Mouse (Mus musculus) liver, adult 2 months (tissue): ENCODE results near the gene Utrn. TPM values are rescaled to one million over a fixed set of nuclear protein-coding genes. Genes with fewer than 3 reads are reported as not detected.
A peak's percentile ranks its signal among the peaks of the same experiment; 100 is the strongest.

Source experiments
- DNase-seq: peaks from one replicate; pipeline ENCODE4 v3.0.0-alpha.2; 2011; ENCODE audit warnings: low read depth, low spot score; ENCODE audit errors: extremely low read depth
- H3K27ac ChIP-seq: fragments of 200-500 bp; replicated peaks from 2 replicates; pipeline ENCODE4 v1.5.1; 2012; ENCODE audit warnings: low read depth, mild to moderate bottlenecking, control low read depth, inconsistent platforms, low read length; ENCODE audit not compliant: insufficient read depth
- H3K27me3 ChIP-seq: fragments of 200-500 bp; 2 replicates; pipeline ENCODE4 v1.6.1; 2012; ENCODE audit warnings: mild to moderate bottlenecking, moderate library complexity, low read length, inconsistent platforms; ENCODE audit not compliant: control insufficient read depth, insufficient read depth
- H3K36me3 ChIP-seq: fragments of 200-500 bp; 2 replicates; pipeline ENCODE4 v1.6.1; 2012; ENCODE audit warnings: low read length, inconsistent platforms; ENCODE audit not compliant: control insufficient read depth, insufficient read depth
- H3K4me1 ChIP-seq: fragments of 200-500 bp; 2 replicates; pipeline ENCODE4 v1.6.1; 2011; ENCODE audit warnings: low read length; ENCODE audit not compliant: control insufficient read depth, insufficient read depth
- H3K4me3 ChIP-seq: fragments of 200-500 bp; 2 replicates; pipeline ENCODE4 v1.5.1; 2011; ENCODE audit warnings: low read depth, mild to moderate bottlenecking, control low read depth, low read length, moderate library complexity; ENCODE audit not compliant: insufficient read depth
- H3K79me2 ChIP-seq: fragments of 200-500 bp; 2 replicates; pipeline ENCODE4 v1.6.1; 2012; ENCODE audit warnings: inconsistent platforms, mild to moderate bottlenecking, low read length, moderate library complexity; ENCODE audit not compliant: control insufficient read depth, insufficient read depth
- H3K9ac ChIP-seq: fragments of 200-500 bp; 2 replicates; pipeline ENCODE4 v1.6.1; 2012; ENCODE audit warnings: low read depth, mild to moderate bottlenecking, control low read depth, inconsistent platforms, low read length
- CTCF ChIP-seq: fragments of 200-500 bp; IDR thresholded peaks from 2 replicates; pipeline ENCODE4 v1.5.1; 2011; ENCODE audit warnings: low read depth, low read length, control low read depth
- POLR2A ChIP-seq: fragments of 200-500 bp; IDR thresholded peaks from 2 replicates; pipeline ENCODE4 v1.6.1; 2011; ENCODE audit warnings: low read length, control low read depth; ENCODE audit not compliant: insufficient read depth; ENCODE audit errors: extremely low read depth
- WGBS: fragments of 180-500 bp; shearing (Covaris S2); methylation state at CpG from one replicate; pipeline ENCODE4 v1.1.7; 2018; 5-methylcytosine and 5-hydroxymethylcytosine counted together
- polyA plus RNA-seq: library from polyadenylated mRNA; depleted of rRNA; stranded (reverse); fragments of >200 nt; gene quantifications from 2 replicates; pipeline ENCODE4 v1.2.3, GENCODE M21; 2012
- total RNA-seq: library from RNA; depleted of rRNA; stranded (reverse); fragments of >200 nt; gene quantifications from 2 replicates; pipeline ENCODE4 v1.2.3, GENCODE M21; 2014

Utrn gene
- total and polyA plus RNA-seq, 2 experiments: 5.9 to 25.7 TPM

DNA sequence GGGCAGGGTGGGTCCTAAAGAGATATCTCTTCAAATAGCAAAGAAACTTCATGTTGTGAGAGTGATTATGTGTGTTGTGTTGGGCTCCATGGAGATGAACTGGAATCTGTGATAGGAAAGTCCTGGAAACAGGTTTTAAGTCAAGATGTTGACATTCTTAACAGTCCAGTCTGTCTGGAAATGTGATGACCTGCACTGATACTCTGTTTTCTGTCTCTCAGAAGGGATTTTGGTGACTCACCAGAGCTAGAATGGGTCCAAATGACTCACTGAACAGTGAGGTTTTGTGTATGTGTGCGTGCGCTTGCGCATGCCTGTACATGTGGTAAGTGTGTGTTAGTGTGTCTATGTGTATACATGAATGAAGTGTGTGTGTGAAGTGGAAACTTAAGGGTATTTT, 24.2 kb upstream of the Utrn start:
- DNase-seq: no peak
- Histone ChIP-seq H3K4me1 (no peaks in the 10 kb centered on the region), H3K9ac (no peak overlapping the region), H3K79me2 (no peaks in the 10 kb centered on the region), H3K27ac (no peak overlapping the region), H3K27me3 (peaks cover 2% of the 10 kb centered on the region; the same call in 1 of the 2 replicates), H3K36me3 (no peaks in the 10 kb centered on the region), H3K4me3 (no peak overlapping the region)
- over 99% methylated on average over 3 of the region's 3 CpGs for WGBS
- TF ChIP-seq POLR2A (no peak), CTCF (no peak)

DNA sequence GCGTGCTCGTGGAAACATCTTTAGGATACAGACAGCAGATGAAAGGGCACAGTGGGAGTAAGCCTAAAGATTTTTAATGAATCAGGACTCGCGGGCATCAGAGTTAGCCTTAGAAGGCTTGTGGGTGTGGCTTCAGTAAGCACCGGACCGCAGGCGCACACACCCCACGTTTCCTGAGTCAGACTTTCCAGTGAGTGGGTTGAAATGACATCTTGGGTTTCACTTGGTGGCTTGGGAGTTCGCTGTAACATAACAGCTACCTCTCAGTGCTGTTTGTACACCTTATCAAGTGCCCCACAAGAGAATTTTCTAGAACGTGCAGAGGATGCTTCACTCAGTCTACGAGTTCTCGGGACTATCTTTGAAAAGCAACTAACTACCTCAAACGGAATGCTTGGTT, 19.2 kb upstream of the Utrn start:
- Histone ChIP-seq H3K79me2 (no peaks in the 10 kb centered on the region), H3K27ac (no peak overlapping the region), H3K4me3 (no peak overlapping the region), H3K36me3 (no peaks in the 10 kb centered on the region), H3K27me3 (no peaks in the 10 kb centered on the region), H3K9ac (no peak overlapping the region), H3K4me1 (no peaks in the 10 kb centered on the region)
- TF ChIP-seq POLR2A (no peak), CTCF (no peak)
- 83% methylated on average over 13 of the region's 13 CpGs for WGBS
- no peak for DNase-seq

DNA sequence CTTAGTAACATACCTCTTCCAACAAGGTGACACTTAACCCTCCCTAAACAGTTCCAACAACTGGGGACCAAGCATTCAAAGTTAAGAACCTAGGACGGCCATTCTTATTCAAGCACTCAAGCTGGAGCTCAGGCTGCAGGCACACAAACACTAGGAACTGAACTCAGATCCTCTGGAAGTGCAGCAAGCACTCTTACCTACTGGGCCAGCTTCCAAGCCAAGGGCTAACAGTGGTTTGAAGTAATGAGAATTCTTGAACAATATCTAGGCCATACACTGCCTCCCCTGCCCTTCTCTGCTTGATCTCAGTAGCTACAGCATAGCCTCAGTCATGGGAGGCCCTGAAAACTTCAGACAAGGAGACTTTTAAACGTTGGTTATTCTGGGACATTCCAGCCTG, 18.6 kb upstream of the Utrn start:
- no peak for TF ChIP-seq POLR2A
- no peak for TF ChIP-seq CTCF
- H3K27me3 ChIP-seq: no peaks in the 10 kb centered on the region
- no peak overlapping the region for H3K4me3 ChIP-seq
- WGBS: 86% methylated on average over 2 of the region's 2 CpGs
- H3K27ac ChIP-seq: no peak overlapping the region
- no peak for DNase-seq
- H3K36me3 ChIP-seq: no peaks in the 10 kb centered on the region
- no peak overlapping the region for H3K9ac ChIP-seq
- no peaks in the 10 kb centered on the region for H3K4me1 ChIP-seq
- no peaks in the 10 kb centered on the region for H3K79me2 ChIP-seq

DNA sequence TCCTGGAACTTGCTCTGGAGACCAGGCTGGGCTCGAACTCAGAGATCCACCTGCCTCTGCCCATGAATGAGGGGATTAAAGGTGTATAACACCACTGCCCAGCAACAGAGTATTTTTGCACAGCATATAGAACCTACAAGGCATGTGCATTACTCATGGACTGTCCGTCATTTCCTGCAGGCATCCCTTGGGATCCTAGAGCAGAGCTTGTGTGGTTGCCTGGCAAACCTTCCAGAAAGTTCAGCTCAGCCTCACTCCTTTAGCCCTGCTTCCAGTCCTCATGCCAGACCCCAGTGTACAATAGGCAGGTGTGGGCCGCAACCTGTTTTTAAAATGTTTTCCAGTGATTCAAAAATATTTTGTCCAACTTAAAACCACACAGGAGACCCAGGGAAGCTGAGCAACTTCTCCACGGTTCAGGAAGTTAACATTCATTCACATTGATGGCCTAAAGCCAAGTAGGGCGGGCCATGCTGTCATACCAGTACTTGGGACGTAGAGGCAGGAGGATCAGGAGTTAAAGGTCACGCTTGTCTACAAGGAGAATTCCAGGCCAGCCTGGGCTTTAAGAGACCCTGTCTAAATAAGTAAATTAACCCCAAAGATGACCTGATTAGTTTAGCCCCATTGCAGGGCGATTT, 15.3 kb upstream of the Utrn start:
- no peaks in the 10 kb centered on the region for H3K79me2 ChIP-seq
- 56% methylated on average over 8 of the region's 8 CpGs for WGBS
- H3K4me3 ChIP-seq: no peak overlapping the region
- DNase-seq: peak; percentile 47
- no peaks in the 10 kb centered on the region for H3K4me1 ChIP-seq
- TF ChIP-seq CTCF (no peak), POLR2A (no peak)
- H3K27me3 ChIP-seq: no peaks in the 10 kb centered on the region
- H3K36me3 ChIP-seq: no peaks in the 10 kb centered on the region
- H3K27ac ChIP-seq: no peak overlapping the region
- no peak overlapping the region for H3K9ac ChIP-seq

DNA sequence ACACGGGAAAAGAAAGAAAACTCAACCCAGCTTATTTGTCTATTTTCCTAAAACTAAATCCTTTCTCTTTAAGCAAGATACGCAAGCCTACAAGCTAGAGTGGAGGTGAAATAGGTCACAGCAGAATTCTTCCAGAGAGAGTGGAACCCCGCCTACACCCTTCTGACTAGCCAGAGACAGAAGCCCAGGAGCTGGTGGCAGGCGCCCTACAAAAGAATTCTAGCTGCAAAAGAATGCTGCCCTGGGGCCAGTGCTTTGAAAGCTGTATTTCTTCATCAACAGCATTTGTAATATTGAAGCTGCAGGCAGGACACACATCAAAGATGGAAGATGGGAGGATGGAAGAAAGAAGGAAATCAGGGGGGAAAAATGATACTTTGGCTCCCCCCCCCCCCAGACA, 12.7 kb upstream of the Utrn start:
- Histone ChIP-seq H3K9ac (no peak overlapping the region), H3K4me3 (no peak overlapping the region), H3K27ac (no peak overlapping the region), H3K79me2 (no peaks in the 10 kb centered on the region), H3K27me3 (no peaks in the 10 kb centered on the region), H3K4me1 (peaks cover 2% of the 10 kb centered on the region; the same call in 1 of the 2 replicates), H3K36me3 (no peaks in the 10 kb centered on the region)
- TF ChIP-seq POLR2A: no peak
- TF ChIP-seq CTCF: no peak
- DNase-seq: no peak
- 92% methylated on average over 4 of the region's 4 CpGs for WGBS

DNA sequence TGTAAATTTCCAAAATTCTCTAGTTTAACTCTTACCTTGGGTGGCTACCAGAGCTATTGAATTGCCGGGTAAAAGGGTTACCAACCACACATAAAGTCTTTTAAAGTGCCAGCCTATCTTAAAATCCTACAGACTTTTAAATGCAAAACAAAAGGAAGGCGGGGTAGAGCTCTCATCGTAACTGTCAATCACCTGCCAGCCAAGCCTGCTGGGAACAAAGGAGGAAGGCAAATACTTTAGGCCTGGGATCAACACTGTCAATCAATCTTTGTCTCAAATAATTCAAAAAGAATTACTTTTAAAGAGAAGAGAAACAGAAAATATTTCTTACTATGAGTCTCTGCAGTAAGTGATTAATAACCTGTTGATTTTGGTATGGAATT, 10.1 kb upstream of the Utrn start:
- no peak overlapping the region for H3K9ac ChIP-seq
- WGBS: 84% methylated on average over 3 of the region's 3 CpGs

More for the DNA sequence above, 10.1 kb upstream of the Utrn start:
- no peak for DNase-seq
- H3K27me3 ChIP-seq: no peaks in the 10 kb centered on the region
- TF ChIP-seq CTCF (no peak), POLR2A (no peak)
- peaks cover 2% of the 10 kb centered on the region; the same call in 1 of the 2 replicates for H3K4me1 ChIP-seq
- H3K79me2 ChIP-seq: no peaks in the 10 kb centered on the region
- H3K36me3 ChIP-seq: no peaks in the 10 kb centered on the region
- no peak overlapping the region for H3K4me3 ChIP-seq
- no peak overlapping the region for H3K27ac ChIP-seq
